Mouse (Mus musculus): ENCODE results near the gene Sox1. TPM values are rescaled to one million over a fixed set of nuclear protein-coding genes. Genes with fewer than 3 reads are reported as not detected.

Sox1 gene
- total RNA-seq (2021): not detected

DNA sequence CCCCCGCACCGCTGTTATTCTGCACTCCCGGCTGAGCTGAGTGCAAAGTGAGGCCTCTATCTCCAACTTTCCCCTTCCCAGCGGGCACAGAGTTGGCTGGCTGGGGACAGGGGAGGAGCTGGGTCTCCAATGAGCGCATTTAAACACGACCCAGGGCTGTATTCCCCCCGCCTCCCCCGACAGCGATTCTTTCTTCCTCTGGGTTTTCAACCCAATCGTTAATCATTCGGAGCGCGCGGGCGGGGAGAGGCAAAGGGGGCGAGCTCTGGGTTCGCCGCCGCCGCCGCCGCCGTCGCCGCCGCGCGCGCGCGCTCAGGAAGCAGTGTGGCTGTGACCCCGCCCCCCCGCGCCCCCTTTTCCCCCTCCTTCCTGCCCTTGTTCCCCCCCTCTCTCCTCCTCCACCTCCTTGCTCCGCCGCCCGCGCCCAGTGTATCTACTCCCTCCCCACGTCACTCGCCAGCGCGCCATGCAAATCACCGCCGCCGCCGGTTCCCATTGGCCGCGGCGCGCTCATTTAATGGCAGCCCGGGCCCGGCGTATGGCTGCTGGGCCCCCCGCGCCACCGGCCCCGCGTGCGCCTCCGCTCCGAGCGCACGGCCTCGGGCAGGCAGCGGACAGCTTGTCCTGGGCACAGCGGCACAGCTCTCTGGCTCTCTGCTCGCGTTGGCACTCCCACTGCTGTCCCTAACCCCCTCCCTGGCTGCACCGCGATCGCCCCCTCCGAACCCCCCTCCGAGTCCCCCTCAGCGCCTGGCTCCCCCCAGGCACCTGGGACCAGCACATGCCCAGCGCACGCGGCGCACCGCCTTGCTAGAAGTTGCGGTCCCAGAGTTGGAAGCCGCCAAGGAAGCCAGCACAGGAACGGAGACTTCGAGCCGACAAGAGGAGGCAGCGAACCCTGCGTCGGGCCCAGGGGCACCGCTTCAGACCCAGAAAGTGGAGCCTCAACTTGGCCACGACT lies at the start of gene Sox1:
Gene Sox1 (plus strand): TSS at position 225 of the 961 bp plus-strand sequence.
- no peak for DNase-seq

DNA sequence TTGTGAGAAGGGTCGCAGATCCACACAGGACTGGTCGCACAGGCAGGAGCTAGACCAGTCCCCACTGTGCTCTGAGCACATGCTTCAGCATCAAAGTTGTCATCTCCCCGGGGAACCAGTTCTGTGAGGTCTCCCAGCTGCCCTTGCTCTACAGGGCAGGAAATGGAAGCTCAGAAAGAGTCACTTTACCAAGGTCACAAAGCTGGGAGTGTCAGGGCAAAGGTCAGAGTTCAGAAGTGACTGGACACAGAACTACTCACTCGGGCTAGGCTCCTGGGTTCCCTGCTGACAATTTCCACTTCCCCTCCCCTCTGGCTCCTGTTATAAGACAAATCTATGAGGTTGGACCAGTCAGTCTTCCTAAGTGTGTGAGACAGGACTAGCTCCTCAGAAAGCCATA lies 49.2 kb upstream of the Sox1 start:
- DNase-seq: no peak

DNA sequence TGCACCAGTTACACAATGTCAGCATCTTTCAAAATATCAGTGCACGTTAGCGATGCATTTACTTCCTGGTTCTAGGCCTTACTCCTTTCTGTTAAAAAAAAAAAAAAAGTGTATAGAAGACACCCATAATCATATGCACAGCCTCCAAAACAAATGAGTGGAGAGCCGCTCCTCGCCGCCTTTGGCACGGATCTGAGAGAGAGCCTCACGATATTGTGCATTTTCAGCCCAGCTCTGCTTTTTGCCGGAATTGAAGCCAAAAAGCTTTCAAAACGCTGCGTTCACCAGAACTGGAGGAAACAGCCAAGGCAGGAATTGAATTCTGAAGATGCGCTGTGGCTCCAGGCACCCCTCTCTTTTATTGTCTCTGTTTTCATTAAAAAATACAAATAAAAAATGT lies 48.2 kb upstream of the Sox1 start:
- no peak for DNase-seq

DNA sequence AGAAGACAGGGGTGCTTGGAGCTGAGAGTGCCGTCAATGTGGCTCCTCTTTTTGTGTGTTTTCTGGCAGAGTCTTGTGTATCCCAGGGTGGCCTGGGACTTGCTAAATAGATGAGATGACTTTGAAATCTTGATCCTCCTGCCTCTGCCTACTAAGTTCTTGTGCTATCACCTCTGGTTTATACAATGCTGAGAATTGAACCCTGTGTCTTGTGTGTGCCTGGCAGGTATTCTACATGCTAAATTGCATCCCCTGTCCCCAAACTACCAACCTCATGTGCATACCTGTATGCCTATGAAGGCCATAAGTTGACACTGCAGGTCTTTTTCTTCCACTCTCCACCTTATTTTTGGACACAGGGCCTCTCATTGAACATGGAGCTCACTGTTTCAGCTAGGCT lies 46.8 kb upstream of the Sox1 start:
- DNase-seq: no peak

DNA sequence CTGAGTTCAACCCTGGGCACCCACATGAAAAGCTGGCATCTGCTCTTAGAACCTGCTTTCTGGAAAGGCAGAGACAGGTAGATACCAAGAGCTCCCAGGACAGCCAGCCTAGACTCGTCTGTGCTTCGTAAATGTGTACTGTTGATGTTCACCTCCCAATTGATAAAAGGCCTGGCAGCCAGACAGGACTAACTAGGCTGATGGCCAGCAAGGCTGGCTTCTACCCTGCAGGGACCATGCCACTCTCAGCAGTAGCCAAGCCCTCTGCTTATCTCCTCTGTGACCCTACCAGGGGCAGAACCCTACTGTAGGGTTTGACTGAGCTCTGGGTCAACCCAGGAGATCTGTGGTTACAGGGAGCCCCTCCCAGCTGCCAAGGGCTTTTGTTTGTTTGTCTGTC lies 45.5 kb upstream of the Sox1 start:
- peak; percentile 51 for DNase-seq

DNA sequence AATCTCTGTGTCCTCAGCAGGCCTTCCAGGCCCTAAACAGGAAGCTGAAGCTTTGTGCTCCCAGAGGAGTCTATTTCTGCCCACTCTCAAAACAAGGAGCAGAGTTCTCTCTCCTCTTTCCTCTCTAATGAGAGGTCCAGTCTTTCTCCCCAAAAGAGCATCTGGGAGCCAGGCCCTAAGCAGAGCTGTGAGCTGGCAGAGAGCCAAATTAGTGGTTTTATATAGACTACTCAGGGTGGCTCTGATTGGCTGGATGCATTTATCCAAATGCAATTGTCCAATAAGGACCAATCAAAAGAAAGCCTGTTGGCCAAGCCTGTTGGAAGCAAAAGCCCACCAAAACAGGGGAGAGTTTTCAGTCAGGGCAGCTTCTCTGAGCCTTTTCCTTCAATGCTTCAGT lies 44.0 kb upstream of the Sox1 start:
- peak; percentile 8 for DNase-seq

DNA sequence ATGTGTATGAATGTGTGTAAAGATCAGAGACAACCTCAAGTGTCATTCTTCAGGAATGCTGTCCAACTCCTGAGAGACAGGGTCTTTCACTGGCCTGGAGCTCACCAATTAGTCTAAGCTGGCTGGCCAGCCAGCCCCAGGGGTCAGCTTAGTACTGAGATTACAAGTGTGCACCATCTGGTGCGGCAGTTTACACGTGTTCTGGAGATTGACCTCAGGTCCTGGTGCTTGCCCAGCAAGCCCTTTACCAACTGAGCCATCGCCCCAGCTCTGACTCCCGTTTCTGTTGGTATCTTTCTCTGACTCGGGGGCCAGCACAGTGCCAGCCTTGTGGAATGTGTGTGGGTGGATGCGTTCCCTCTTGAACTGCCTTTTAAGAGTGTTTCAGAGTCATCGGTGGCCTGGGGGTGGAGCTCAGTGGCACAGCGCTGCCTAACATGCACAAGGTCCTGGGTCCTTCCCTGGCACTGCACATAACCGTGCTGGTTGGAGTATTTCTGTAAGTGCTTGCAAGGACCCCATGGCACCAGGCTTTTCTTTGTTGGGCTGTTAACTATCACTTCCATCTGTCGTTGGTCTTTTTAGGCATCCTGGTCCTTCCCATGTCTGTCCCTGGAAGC lies 40.6 kb upstream of the Sox1 start:
- DNase-seq: no peak

DNA sequence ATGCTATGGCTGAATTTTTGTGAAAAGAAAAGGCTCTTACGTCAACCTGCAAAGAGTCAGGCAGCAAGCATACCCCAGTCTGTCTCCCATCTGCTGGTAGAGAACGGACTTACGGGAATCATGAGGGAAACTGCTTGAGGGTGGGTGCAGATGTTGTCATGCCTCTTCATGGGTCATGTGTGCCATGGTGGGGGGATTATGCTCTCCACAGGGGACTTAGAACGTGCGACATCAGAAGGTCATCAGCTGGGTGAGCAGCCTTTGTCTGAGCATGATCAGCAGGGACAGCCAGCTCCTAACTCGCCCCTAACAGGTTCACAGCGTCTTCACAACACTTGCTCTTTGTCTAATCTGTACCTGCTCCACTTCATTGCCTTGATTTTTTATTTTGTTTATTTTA lies 26.9 kb upstream of the Sox1 start:
- DNase-seq: no peak

DNA sequence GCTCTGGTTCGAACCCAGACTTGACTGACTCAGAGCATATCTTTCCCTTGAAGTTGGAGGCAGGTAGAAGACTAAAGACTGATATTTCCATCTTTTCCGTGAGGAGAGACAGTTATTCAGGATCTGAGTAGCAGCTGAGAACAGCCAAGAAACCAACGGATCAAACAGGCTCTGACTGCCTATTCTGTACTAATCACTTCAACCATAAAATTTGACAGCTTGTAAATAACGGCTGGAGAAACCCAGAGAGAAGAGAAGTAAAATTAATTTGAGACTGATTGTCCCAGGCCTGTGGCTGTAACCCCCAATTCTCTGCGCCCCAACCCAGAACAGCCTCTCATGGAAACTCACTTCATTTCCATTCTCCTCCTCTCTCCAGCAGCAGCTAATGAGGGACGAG lies 26.2 kb upstream of the Sox1 start:
- DNase-seq: no peak

DNA sequence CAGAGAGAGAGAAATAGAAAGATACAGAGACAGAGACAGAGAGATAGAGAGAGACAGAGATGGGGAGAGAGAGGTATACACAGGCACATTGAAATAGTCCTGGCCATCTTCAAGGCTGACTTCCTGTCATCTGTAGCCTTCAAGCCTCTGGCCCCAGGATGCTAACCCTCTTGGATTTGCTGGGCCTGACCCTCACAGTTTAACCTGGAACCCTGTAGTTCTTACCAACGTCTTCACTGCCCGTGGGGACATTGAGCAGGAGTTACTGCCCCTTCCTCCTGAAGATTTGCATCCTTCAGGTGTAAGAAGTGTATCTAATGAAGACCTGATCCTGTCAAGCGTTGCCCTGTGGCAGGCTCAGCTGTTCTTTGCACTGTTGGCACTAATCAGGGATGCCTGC lies 14.0 kb upstream of the Sox1 start:
- no peak for DNase-seq

DNA sequence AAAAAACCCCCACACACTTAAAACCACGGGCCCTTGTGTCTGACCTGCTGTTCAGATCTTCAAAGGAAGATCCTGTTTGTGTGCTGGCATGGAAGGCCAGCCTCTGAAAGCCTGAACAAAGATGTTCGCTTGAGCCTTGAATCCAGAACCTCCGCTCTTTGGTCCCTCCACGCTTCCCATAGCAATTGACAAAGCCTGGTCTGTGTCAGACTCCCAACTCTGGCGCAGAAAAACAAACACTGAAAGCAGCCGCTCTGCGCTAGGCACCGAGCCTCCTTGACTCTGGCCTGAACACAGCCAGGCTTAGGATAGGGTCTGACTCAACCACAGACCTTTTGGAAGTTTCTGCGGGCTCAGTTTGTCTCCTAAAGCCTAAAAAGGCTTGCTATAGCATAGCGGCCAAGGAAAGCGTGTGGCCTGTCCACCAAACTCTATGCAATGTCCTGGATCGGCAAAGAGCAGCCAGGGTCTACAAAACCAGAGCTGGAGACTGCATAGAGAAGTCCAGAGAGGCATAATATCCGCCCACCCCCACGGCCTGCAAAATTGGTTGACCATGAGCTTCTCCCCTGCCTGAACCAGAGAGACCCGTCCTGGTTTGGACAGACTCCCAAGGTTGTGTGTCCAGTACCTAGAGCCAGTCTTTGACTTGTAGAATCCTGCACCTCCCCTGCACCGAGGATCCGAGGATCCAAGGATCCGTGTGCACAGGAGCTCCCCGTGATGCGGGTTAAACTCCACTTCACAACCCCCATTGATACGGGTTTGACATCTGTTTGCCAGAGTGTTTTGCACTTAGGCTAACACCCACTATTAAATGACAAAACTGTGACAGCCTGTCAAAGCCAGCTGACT lies 12.2 kb upstream of the Sox1 start:
- no peak for DNase-seq

DNA sequence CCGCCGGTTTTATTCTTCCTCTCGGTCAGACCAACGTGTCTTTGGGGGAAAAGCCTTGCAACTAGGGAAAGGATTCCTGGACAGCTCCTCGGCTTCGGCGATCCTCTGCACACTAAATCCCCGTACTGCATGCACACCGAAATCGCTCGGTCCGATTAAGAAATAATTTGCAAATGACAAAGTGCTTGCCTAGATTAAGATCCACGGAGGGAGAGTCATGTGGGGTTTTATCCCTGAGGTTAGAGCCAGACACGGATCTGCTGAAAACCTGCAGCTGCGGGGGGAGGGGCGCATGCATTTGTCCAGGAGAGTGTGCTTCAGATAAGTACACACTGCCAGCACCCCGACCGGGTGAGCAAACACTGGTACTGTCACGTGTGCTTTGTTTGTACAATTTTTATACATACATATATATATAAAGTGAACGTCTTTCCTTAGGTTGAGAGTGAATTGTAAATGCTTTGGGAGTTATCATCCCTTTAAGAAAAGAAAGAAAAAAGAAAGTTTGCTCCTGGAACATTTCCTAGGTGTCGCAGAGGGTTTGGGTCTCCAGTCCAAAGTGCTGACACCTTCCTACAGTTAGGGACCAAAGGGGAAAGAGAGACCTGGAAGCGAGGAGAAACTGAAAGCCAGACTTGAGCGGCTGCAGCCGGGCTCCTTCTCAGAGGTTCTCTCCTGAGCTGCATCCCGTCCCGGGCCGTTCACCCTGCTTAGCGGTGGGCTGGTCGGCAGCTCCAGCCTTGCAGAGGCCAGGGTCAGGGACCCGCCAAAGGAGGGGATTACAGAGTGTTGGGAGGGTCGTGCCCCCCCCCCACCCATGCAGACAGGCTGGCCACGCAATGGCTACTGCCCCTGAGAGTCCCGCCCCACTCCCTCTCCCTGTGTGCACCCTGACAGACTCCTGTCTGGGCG lies 10.9 kb upstream of the Sox1 start:
- no peak for DNase-seq

DNA sequence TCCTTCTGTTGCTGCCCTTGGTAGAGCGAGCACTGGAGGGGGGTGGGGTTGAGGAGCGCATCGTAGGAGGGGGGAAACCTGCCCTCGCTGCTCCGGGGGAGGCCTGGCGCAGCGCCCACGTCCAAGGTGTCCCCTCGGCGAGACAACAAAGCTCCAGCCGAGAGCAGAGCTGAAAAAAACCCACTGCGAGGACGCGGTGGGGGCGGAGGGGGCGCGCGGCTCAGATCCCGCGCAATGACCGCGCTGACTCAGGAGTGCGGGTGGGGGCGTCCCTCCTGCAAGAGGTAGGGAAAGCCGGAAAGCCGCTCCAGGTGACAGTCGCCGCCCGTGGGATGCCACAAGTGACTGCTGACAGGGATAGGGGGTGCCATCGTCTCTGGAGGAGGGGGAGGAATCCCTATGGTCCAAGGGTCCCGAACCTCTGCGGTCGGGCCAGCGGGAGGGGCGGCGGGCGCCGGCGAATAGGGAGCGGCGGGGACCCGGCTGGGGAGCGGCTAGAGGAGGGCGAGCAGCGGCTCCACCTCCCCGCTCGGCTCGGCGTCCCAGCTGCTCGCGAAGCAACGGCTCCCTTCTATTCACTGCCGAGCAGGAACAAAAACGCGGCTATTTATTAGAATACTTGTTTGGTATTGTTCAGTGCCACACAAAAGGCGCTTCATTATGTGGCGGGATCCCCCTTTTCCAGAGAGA lies 10.0 kb upstream of the Sox1 start:
- no peak for DNase-seq

DNA sequence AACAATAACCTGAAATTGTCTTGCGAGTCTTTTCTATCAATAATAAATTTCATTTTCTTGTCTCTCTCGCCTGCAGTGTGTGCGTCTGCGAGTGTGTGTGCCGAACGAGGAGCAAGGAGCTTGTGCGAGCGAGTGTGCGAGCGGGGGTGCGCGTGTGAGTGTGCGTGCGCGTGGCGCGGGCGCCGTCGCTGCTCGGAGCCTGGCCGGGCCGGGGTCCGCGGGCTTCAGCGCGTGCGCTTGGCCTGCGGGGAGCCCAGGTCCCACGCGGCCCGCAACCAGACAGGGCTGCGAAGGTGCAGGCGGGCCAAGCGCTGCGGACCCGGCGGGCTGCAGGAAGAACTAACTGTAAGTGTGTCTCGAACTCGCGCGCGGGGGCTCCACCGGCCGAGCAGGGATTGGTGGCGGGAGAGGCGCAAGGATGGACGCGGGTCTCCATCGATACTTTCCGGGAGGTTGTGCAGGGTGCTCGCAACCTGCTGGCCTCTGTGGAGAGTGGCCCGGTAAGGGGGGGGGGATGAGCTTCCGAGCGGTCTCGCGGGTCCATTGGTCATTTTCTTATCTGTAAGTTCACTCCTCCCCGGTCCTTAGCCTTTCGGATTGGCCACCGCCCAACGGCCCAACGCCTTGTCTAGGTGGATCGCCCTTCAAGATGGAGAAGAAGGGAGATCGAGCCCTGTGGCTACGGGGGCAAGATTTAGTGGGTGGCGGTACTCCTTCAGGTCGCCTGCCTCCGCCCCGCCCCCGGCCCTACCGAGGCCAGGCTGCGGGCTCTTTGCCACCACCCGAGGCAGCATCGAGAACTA lies 9.2 kb upstream of the Sox1 start:
- DNase-seq: no peak

DNA sequence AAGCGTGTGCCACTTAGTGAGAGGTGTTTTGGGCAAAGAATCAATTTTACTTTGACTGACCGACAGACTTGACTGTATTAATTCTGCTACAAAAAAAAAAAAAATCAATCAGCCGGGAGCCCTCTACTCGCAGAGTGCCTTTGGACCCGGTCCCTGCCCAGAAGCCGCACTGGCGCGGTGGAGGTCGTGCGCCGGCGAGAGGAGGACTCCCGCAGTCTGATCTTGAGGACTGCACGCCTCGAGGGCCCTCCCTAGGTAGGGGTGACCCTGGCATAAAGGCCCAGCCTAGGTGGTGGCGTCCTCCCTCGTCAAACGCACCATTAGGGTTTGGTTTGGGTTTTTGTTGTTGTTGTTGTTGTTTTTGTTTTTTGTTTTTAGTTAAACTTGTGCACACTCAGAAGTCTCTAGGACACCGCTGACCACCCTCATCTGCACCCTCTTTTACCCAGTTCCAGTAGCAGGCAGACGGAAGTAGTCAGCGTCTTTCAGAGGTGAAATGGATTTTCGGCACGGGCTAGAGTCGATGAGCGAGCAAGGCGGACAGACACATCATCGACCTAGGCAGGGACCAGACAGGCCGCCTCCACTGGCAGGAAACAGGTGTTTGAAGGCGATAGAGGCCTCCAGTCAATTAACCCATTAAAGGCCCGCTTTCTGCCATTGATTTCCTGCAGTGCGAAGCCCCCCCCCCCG lies 8.4 kb upstream of the Sox1 start:
- DNase-seq: no peak

DNA sequence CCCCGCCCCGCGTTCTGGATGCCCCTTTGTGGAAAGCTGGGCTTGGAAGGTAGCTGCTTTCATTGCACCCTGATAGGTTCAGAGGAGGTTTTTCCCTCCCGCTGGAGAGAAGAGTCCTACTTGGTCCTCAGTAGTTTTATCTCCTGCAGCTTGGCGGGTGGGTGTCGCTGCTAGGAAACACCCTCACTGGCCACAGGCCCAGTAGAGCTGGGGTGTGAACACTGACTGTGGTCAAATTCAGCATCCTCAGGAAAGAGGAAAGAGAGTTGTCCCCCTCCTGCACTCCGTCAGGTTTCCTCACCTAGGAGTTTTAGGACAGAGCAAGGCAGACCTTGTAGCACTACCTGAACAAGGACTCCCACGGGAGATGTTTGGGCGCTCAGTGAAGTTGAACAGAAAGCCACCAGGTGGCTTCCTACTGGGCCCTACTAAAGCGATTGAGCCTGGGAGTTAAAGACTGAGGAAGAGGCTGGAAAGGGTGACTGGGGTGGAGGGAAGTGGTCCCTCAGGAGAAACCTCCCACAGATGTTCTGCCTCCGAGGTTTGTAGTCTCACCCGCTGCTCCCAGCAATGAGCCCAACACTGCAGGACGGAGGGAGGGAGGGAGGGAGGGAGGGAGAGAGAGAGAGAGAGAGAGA lies 7.8 kb upstream of the Sox1 start:
- no peak for DNase-seq

DNA sequence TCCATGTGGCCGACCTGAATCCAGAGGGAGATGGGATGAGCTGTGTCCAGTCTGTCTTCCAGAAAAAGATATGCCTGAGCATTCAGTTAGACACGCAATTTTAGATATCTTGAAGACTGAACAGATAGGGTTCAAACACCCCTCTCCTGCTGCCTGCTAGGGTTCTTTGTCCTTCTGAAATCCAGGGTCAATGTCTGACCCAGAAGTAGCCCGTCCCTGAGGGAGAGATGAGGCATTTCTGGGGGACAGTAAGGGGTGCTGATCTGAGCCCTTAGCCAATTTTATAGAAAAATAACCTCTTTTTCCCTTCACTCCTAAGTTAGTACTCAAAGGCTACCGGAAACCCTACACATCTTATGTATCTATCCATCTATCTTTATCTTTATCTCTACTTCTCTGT lies 7.2 kb upstream of the Sox1 start:
- DNase-seq: no peak

DNA sequence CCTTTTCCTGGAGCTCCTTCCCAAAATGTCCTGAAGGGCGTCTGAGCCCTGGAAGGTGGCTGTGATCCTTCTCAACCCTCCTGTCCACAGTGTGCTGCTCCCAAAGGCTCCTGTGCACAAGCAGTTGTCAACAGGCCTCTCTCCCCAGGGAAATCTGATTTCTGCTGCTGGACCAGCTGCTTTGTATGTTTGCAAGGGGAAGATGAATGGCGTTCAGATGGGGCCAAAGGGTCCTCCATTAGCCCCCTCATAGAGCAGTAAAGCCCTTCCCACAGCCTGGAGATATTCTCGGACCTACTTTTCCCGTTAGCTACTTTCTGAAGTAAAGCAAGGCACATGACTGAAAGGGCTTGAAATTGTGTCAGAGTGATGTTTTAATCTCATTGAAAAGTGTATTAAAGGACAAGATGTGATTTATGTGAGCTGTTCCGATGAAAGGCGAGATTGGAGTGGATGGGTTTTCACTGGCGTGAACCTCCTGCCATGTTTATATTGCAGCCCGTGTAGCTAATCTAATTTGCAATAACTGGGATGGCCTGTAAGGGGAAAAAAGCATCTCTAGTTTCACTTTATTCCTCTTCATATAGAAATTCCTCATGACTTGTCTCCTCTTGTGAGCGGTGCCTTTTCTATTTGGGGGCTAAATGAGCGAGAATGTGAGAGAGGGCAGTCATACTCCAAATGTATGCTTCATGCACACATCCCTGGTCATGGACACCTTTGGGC lies 6.5 kb upstream of the Sox1 start:
- DNase-seq: no peak

DNA sequence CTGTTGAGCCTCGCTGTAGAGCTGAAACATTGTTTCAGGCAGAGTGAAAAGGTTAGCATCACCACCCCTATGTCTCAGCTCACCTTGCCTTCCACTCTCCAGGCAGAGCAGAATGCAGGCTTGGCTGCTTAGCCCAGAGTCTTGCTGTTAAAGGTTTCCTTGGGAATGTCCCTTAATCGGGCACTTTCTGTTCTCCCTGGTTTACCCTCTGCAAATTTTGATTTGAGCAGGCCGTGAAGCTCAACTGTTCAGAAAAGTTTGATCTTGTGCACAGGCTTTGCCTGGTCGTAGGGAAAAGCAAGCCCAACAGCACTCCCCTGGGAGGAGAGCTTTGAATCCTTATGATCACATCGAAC lies 6.0 kb upstream of the Sox1 start:
- DNase-seq: no peak

All from heart, postnatal 4 days (tissue).